Mouse (Mus musculus) olfactory bulb, adult 2 months (tissue): Measurements from ENCODE around the gene Plcb3.

ENCODE experiments used
- CTCF ChIP-seq: fragments of 200-500 bp; IDR thresholded peaks from 2 replicates; pipeline ENCODE4 v1.5.1; 2012; ENCODE audit warnings: low read depth, mild to moderate bottlenecking, low read length, moderate library complexity; ENCODE audit not compliant: insufficient read depth
- POLR2A ChIP-seq: fragments of 200-500 bp; IDR thresholded peaks from 2 replicates; pipeline ENCODE4 v1.6.1; 2012; ENCODE audit warnings: mild to moderate bottlenecking, low read depth, low read length, moderate library complexity; ENCODE audit not compliant: insufficient read depth

DNA sequence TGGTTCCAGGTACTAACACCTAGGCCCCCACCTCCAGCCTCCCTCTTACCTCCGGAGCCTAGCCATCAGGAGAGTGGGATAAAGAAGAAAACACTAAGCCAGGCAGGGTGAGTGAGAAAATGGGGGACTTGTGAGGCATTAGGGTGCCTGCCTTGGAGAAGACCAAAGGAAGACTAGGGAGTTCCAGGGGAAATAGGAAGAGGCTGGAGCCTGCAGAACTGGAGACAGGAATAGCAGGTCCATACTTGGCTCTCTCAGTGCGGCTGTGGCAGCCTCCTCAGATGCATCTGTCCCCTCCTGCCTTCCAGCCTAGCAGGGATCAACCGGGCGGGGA, 43.2 kb downstream of the Plcb3 start:
- no peak for TF ChIP-seq CTCF
- no peak for TF ChIP-seq POLR2A
